8 mouse cellular contexts compared by ENCODE assay signal in the genomic region with DNA sequence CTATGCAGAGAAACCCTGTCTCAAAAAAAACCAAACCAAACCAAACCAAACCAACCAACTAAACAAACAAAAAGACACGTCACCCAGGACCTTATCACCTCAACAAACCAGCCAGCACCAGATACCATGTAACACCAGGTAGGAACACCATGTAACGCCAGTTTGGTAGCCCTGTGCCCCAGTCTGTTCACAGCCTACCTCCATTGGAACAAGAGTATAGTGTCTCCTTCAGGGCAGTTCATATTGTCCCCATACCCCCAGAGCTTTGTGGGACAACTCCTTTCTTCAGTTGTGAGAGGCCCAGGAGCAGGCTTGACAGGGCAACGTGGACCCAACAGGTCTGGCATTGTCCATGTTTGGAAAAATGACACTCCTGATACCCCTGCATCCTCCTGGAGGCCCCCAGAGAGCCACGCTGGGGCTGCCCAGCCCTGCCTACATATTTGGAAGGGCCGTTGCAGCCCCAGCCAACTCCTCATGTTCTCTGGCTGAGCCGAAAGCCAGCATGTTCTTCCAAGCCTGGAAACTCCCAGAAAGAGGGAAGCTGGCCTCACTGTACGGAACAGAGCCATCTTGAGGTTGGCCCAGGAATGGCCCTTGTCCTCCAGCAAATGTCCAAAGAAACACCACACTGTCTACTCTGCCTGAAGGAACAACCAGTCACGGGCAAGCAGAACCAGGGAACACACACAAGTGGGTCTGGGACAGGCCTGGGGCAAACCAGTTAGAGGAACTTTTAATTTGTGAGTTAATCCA.
DNase-seq lines count a peak whose midpoint lies in the region; ATAC-seq and TF ChIP-seq lines count a peak whose summit lies in the region.

No protein-coding gene starts in this region.

- no peaks in the 10 kb centered on the region for H3K27me3 ChIP-seq in stomach, embryonic 15.5 days (replicated peaks)
- H3K27me3 ChIP-seq in midbrain, embryonic 11.5 days (ENCODE audit: control insufficient read depth, insufficient read depth, low read length), result no peaks in the 10 kb centered on the region

- intact Hi-C loops in left cerebral cortex, adult 2 months (cut with DNase I), result no loop called here

- H3K36me3 ChIP-seq in stomach, embryonic 15.5 days, result no peaks in the 10 kb centered on the region
- H3K36me3 ChIP-seq in midbrain, embryonic 11.5 days (ENCODE audit: control insufficient read depth, insufficient read depth, low read length), result no peaks in the 10 kb centered on the region

- 69% methylated on average over 8 of the region's 8 CpGs for WGBS in stomach, embryonic 15.5 days
- WGBS in midbrain, embryonic 11.5 days, result 78% methylated on average over 8 of the region's 8 CpGs

- no peak overlapping the region for H3K9ac ChIP-seq in stomach, embryonic 15.5 days
- no peak overlapping the region for H3K9ac ChIP-seq in midbrain, embryonic 11.5 days (ENCODE audit: low read length)

- no peaks in the 10 kb centered on the region for H3K9me3 ChIP-seq in stomach, embryonic 15.5 days
- H3K9me3 ChIP-seq in midbrain, embryonic 11.5 days (ENCODE audit: control insufficient read depth, low read length), result no peaks in the 10 kb centered on the region

- no peak overlapping the region for H3K4me3 ChIP-seq in left cerebral cortex, adult 2 months
- H3K4me3 ChIP-seq in stomach, embryonic 15.5 days (replicated peaks), result no peak overlapping the region
- H3K4me3 ChIP-seq in midbrain, embryonic 11.5 days (ENCODE audit: low read depth, low read length), result no peak overlapping the region

- no peak overlapping the region for H3K27ac ChIP-seq in left cerebral cortex, adult 2 months
- peak overlapping the region; percentile 76 for H3K27ac ChIP-seq in stomach, embryonic 15.5 days
- no peak overlapping the region for H3K27ac ChIP-seq in midbrain, embryonic 11.5 days (ENCODE audit: low read depth, low read length)

- ATAC-seq in cerebellum, adult (ENCODE audit: insufficient number of reproducible peaks, low FRiP score, low TSS enrichment), result peak; percentile 37; the same call in 1 of the 2 replicates
- ATAC-seq in stomach, embryonic 15.5 days (ENCODE audit: insufficient read depth, low FRiP score, low read depth), result 0 out of 2 replicates have a peak, but pooled peaks have one; percentile 5
- no peak for ATAC-seq in midbrain, embryonic 11.5 days (ENCODE audit: low FRiP score)
- ATAC-seq in megakaryocyte-erythroid progenitor cell, adult 5-6 weeks (replicated peaks; ENCODE audit: low FRiP score, low TSS enrichment, poor library complexity, severe bottlenecking), result no peak

- no peak for DNase-seq in left cerebral cortex, adult 2 months (ENCODE audit: extremely low spot score in 1 of 2, low spot score in 2 of 2)
- no peak for DNase-seq in left cerebral cortex, adult 8-10 months (ENCODE audit: low spot score in 2 of 2)
- DNase-seq in gastrocnemius, postnatal 4 days (ENCODE audit: low spot score in 2 of 2), result peak; percentile 43 to 76
- peak; percentile 59 for DNase-seq in kidney, postnatal 10 days
- no peak for DNase-seq in midbrain, embryonic 11.5 days (ENCODE audit: low spot score, missing footprints)

- H3K4me2 ChIP-seq in stomach, embryonic 15.5 days, result no peak overlapping the region
- H3K4me2 ChIP-seq in midbrain, embryonic 11.5 days, result no peak overlapping the region

- H3K4me1 ChIP-seq in stomach, embryonic 15.5 days, result 0 out of 2 replicates have a peak, but pooled peaks cover 14% of the 10 kb centered on the region
- H3K4me1 ChIP-seq in midbrain, embryonic 11.5 days (ENCODE audit: control insufficient read depth, insufficient read depth, low read length), result no peaks in the 10 kb centered on the region

- peak; percentile 46 for TF ChIP-seq CTCF in left cerebral cortex, adult 2 months (IDR thresholded peaks at IDR 0.05)

Comparison
In these comparisons a context has a peak if more than half of its experiments do, and no peak if none do; other contexts are left out.
1. DNase-seq: peak in gastrocnemius, postnatal 4 days (2 of 2) and kidney, postnatal 10 days (single experiment); none in left cerebral cortex, adult 2 months (0 of 2), left cerebral cortex, adult 8-10 months (0 of 2) and midbrain, embryonic 11.5 days (single experiment).
2. ATAC-seq: peak in cerebellum, adult (single experiment) and stomach, embryonic 15.5 days (single experiment); none in midbrain, embryonic 11.5 days (single experiment) and megakaryocyte-erythroid progenitor cell, adult 5-6 weeks (single experiment).